In the genomic region with DNA sequence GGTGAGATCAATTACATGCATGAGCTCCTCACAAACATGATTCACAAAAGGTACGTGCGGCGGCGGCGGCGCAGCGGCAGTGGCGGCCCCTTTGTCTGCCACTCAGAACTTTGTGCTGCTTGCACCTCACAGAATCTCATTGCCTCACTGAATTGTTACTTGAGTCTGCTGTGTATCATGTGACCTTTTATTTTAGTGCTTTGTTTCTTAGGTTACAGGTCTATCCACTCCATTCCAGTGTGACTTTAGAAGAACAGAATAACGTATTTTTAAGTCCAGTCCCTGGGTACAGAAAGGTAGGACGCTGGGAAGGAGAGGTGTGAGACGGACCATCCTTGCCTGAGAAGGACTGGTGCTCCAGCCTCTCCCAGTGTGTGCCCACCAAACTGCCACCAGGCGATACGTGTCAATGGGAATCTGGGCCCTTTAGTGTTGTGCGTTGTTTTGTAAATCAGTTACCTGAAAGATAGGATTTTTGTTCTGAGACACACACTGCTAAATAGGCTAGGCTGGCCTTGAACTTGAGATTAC, we compare ENCODE assay signal across 9 mouse cellular contexts. TPM values are rescaled to one million over a fixed set of nuclear protein-coding genes. Genes with fewer than 3 reads are reported as not detected.
DNase-seq lines count a peak whose midpoint lies in the region; ATAC-seq lines count a peak whose summit lies in the region.
"Had no signal": no experiment of that assay in that cellular context is flagged by ENCODE, and none has a peak within 500 bp of the region (broad histone marks: within the 10 kb centered on the region; RNA-seq: fewer than 3 reads in every experiment).

No protein-coding gene starts in this region.

- 61% methylated on average over 14 of the region's 14 CpGs for WGBS in liver, embryonic 16.5 days (ENCODE audit: insufficient replicate concordance)
- 13% methylated on average over 14 of the region's 14 CpGs for WGBS in forebrain, embryonic 10.5 days
- WGBS in intestine, embryonic 15.5 days, result 40% methylated on average over 14 of the region's 14 CpGs
- 20% methylated on average over 14 of the region's 14 CpGs for WGBS in neural tube, embryonic 11.5 days

- H3K27ac ChIP-seq in liver, embryonic 16.5 days (ENCODE audit: low read length), result no peak overlapping the region
- peak overlapping the region; percentile 89 for H3K27ac ChIP-seq in forebrain, embryonic 10.5 days
- H3K27ac ChIP-seq in intestine, embryonic 15.5 days, result no peak overlapping the region
- H3K27ac ChIP-seq in neural tube, embryonic 11.5 days (ENCODE audit: low read depth, low read length), result peak overlapping the region; percentile 45; the same call in 1 of the 2 replicates

- no peak for ATAC-seq in liver, embryonic 16.5 days (ENCODE audit: low read depth)
- peak; percentile 31 for ATAC-seq in intestine, embryonic 15.5 days
- peak; percentile 61; the same call in 1 of the 2 replicates for ATAC-seq in neural tube, embryonic 11.5 days (ENCODE audit: insufficient read depth, low FRiP score, low TSS enrichment)
- ATAC-seq: lung, postnatal 0 days had no signal

- H3K36me3 ChIP-seq in liver, embryonic 16.5 days (ENCODE audit: control insufficient read depth, insufficient read depth), result no peaks in the 10 kb centered on the region
- no peaks in the 10 kb centered on the region for H3K36me3 ChIP-seq in forebrain, embryonic 10.5 days (replicated peaks)
- no peaks in the 10 kb centered on the region for H3K36me3 ChIP-seq in intestine, embryonic 15.5 days
- no peaks in the 10 kb centered on the region for H3K36me3 ChIP-seq in neural tube, embryonic 11.5 days (ENCODE audit: control insufficient read depth, insufficient read depth, low read length)

- H3K4me2 ChIP-seq in liver, embryonic 16.5 days (ENCODE audit: low read depth, low read length), result peak overlapping the region; percentile 17; the same call in 1 of the 2 replicates
- H3K4me2 ChIP-seq in intestine, embryonic 15.5 days (replicated peaks), result peak overlapping the region; percentile 33; the same call in 1 of the 2 replicates
- H3K4me2 ChIP-seq in neural tube, embryonic 11.5 days (ENCODE audit: low read depth), result peak overlapping the region; percentile 37

- H3K27me3 ChIP-seq in liver, embryonic 16.5 days (ENCODE audit: control insufficient read depth, insufficient read depth, low read depth, low read length), result no peaks in the 10 kb centered on the region
- no peaks in the 10 kb centered on the region for H3K27me3 ChIP-seq in forebrain, embryonic 10.5 days (ENCODE audit: poor library complexity, severe bottlenecking)
- H3K27me3 ChIP-seq in intestine, embryonic 15.5 days (replicated peaks), result no peaks in the 10 kb centered on the region
- no peaks in the 10 kb centered on the region for H3K27me3 ChIP-seq in neural tube, embryonic 11.5 days (ENCODE audit: control insufficient read depth, insufficient read depth, low read length)

- H3K9me3 ChIP-seq in liver, embryonic 16.5 days (replicated peaks; ENCODE audit: control insufficient read depth, low read length), result peaks cover 3% of the 10 kb centered on the region; the same call in 1 of the 2 replicates
- H3K9me3 ChIP-seq in forebrain, embryonic 10.5 days, result no peaks in the 10 kb centered on the region
- H3K9me3 ChIP-seq in intestine, embryonic 15.5 days, result no peaks in the 10 kb centered on the region
- no peaks in the 10 kb centered on the region for H3K9me3 ChIP-seq in neural tube, embryonic 11.5 days (ENCODE audit: control insufficient read depth, low read length)

- no peak overlapping the region for H3K4me3 ChIP-seq in liver, embryonic 16.5 days (ENCODE audit: low read depth, low read length)
- peak overlapping the region; percentile 42 for H3K4me3 ChIP-seq in forebrain, embryonic 10.5 days
- no peak overlapping the region for H3K4me3 ChIP-seq in intestine, embryonic 15.5 days (replicated peaks)
- no peak overlapping the region for H3K4me3 ChIP-seq in neural tube, embryonic 11.5 days (ENCODE audit: low read depth, low read length)

- no peaks in the 10 kb centered on the region for H3K4me1 ChIP-seq in liver, embryonic 16.5 days (ENCODE audit: control insufficient read depth, low read depth, low read length)
- H3K4me1 ChIP-seq in forebrain, embryonic 10.5 days, result peaks cover 26% of the 10 kb centered on the region
- H3K4me1 ChIP-seq in intestine, embryonic 15.5 days (replicated peaks), result no peaks in the 10 kb centered on the region
- no peaks in the 10 kb centered on the region for H3K4me1 ChIP-seq in neural tube, embryonic 11.5 days (ENCODE audit: control insufficient read depth, insufficient read depth, low read length)

- no peak overlapping the region for H3K9ac ChIP-seq in liver, embryonic 16.5 days (ENCODE audit: low read depth, low read length)
- no peak overlapping the region for H3K9ac ChIP-seq in intestine, embryonic 15.5 days
- H3K9ac ChIP-seq in neural tube, embryonic 11.5 days (ENCODE audit: low read length), result 0 out of 2 replicates have a peak overlapping the region, but pooled peaks have one; percentile 12

- DNase-seq in liver, result no peak
- peak; percentile 75 for DNase-seq in forebrain, embryonic 10.5 days (ENCODE audit: extremely low spot score, low spot score)
- DNase-seq in neural tube, embryonic 11.5 days (ENCODE audit: low spot score), result peak; percentile 44
- no peak for DNase-seq in right cerebral cortex, postnatal 36 days (ENCODE audit: low spot score in 2 of 2)
- DNase-seq in left cerebral cortex, adult 8-10 months (ENCODE audit: low spot score in 2 of 2), result no peak
- DNase-seq in natural killer cell, adult 2 months (ENCODE audit: low spot score in 2 of 2), result no peak

RNA-seq across cellular contexts. Expression of a gene that starts 32.2 kb away (rescaled TPM):
- 0.09 TPM in 1 of 2 replicates, not detected in the other for polyA plus RNA-seq in liver, embryonic 16.5 days (2015; fragmentation: Nextera tagmentation; extraction: Ambion mirVana)
- polyA plus RNA-seq in forebrain, embryonic 10.5 days (2016; fragmentation: Nextera tagmentation; extraction: Ambion mirVana), result not detected in 2 replicates
- polyA plus RNA-seq in intestine, embryonic 15.5 days (2015; fragmentation: Nextera tagmentation; extraction: Ambion mirVana), result not detected in 2 replicates
- polyA plus RNA-seq in neural tube, embryonic 11.5 days (2014; fragmentation: Nextera tagmentation; extraction: Ambion mirVana), result not detected in 2 replicates
- total RNA-seq in left cerebral cortex, adult 8-10 months (2022), result not detected
- polyA plus RNA-seq: lung, postnatal 0 days had no signal

RNA-seq across cellular contexts. Expression of a gene that starts 42.0 kb away (rescaled TPM):
- 0.07 and 0.14 TPM in 2 replicates for polyA plus RNA-seq in liver, embryonic 16.5 days (2015; fragmentation: Nextera tagmentation; extraction: Ambion mirVana)
- 1.1 and 1.9 TPM in 2 replicates for polyA plus RNA-seq in forebrain, embryonic 10.5 days (2016; fragmentation: Nextera tagmentation; extraction: Ambion mirVana)
- polyA plus RNA-seq in intestine, embryonic 15.5 days (2015; fragmentation: Nextera tagmentation; extraction: Ambion mirVana), result 0.46 TPM in 1 of 2 replicates, not detected in the other
- polyA plus RNA-seq in neural tube, embryonic 11.5 days (2014; fragmentation: Nextera tagmentation; extraction: Ambion mirVana), result 1.2 and 1.5 TPM in 2 replicates
- under 1 TPM; 0.27 to 0.93 (median 0.55) TPM for total RNA-seq in left cerebral cortex, adult 8-10 months (2022)

RNA-seq across cellular contexts. Expression of a gene that starts 46.6 kb away (rescaled TPM):
- polyA plus RNA-seq in liver, embryonic 16.5 days (2015; fragmentation: Nextera tagmentation; extraction: Ambion mirVana), result 457 and 494 TPM in 2 replicates
- polyA plus RNA-seq in forebrain, embryonic 10.5 days (2016; fragmentation: Nextera tagmentation; extraction: Ambion mirVana), result 565 and 608 TPM in 2 replicates
- 924 and 941 TPM in 2 replicates for polyA plus RNA-seq in intestine, embryonic 15.5 days (2015; fragmentation: Nextera tagmentation; extraction: Ambion mirVana)
- polyA plus RNA-seq in neural tube, embryonic 11.5 days (2014; fragmentation: Nextera tagmentation; extraction: Ambion mirVana), result 613 and 635 TPM in 2 replicates
- total RNA-seq in left cerebral cortex, adult 8-10 months (2022), result 100 to 1,000 TPM; 352 to 403 (median 371) TPM

Comparison
In these comparisons a context has a peak if more than half of its experiments do, and no peak if none do; other contexts are left out.
1. H3K27ac ChIP-seq: peak in forebrain, embryonic 10.5 days (single experiment) and neural tube, embryonic 11.5 days (single experiment); none in liver, embryonic 16.5 days (single experiment) and intestine, embryonic 15.5 days (single experiment).
2. DNase-seq: peak in forebrain, embryonic 10.5 days (single experiment) and neural tube, embryonic 11.5 days (single experiment); none in liver (single experiment), right cerebral cortex, postnatal 36 days (0 of 2), left cerebral cortex, adult 8-10 months (0 of 2) and natural killer cell, adult 2 months (0 of 2).
3. Peak in every context shown above with its lines, with median percentiles within 50 percentile points of each other: H3K4me2 ChIP-seq.